Mouse (Mus musculus) embryo, embryonic 11.5 days (tissue): ENCODE measurements around the gene St6galnac6.

Experiments used
- DNase-seq: peaks from one replicate; pipeline ENCODE4 v3.0.0-alpha.2; 2012; ENCODE audit warnings: low read depth, low spot score

The St6galnac6 gene

GRCm38 (mm10) chr2:32637778-32638281 lies 38.3 kb downstream of the St6galnac6 start:
- DNase-seq: no peak

GRCm38 (mm10) chr2:32639632-32640031 lies 40.1 kb downstream of the St6galnac6 start:
- DNase-seq: no peak

GRCm38 (mm10) chr2:32640550-32641051 lies 41.1 kb downstream of the St6galnac6 start:
- DNase-seq: no peak

- no peak for DNase-seq
Observed at GRCm38 (mm10) chr2:32641810-32642209, 42.3 kb downstream of the St6galnac6 start.

GRCm38 (mm10) chr2:32642813-32643212 lies 43.3 kb downstream of the St6galnac6 start:
- no peak for DNase-seq

GRCm38 (mm10) chr2:32644083-32644482 lies 44.6 kb downstream of the St6galnac6 start:
- DNase-seq: no peak

GRCm38 (mm10) chr2:32644799-32645475 lies 45.4 kb downstream of the St6galnac6 start:
- DNase-seq: no peak

GRCm38 (mm10) chr2:32645647-32646046 lies 46.1 kb downstream of the St6galnac6 start:
- DNase-seq: no peak

GRCm38 (mm10) chr2:32646379-32647056 lies 47.0 kb downstream of the St6galnac6 start, which contains the start of gene Eng:
Gene Eng, plus strand, starts transcription at chr2:32646595.
- no peak for DNase-seq

- no peak for DNase-seq
Observed at GRCm38 (mm10) chr2:32647366-32647765, 47.9 kb downstream of the St6galnac6 start.

GRCm38 (mm10) chr2:32653764-32654163 lies 54.3 kb downstream of the St6galnac6 start:
- no peak for DNase-seq

GRCm38 (mm10) chr2:32654743-32655393 lies 55.4 kb downstream of the St6galnac6 start:
- DNase-seq: no peak

GRCm38 (mm10) chr2:32655394-32655744 lies 55.9 kb downstream of the St6galnac6 start:
- no peak for DNase-seq

- peak; percentile 46 for DNase-seq
Observed at GRCm38 (mm10) chr2:32655826-32656225, 56.3 kb downstream of the St6galnac6 start.

- no peak for DNase-seq
Observed at GRCm38 (mm10) chr2:32658873-32659272, 59.4 kb downstream of the St6galnac6 start.

GRCm38 (mm10) chr2:32661509-32662107 lies 62.1 kb downstream of the St6galnac6 start:
- no peak for DNase-seq

GRCm38 (mm10) chr2:32662291-32662690 lies 62.8 kb downstream of the St6galnac6 start:
- no peak for DNase-seq

- DNase-seq: no peak
Observed at GRCm38 (mm10) chr2:32665345-32665744, 65.8 kb downstream of the St6galnac6 start.

- no peak for DNase-seq
Observed at GRCm38 (mm10) chr2:32665853-32666252, 66.3 kb downstream of the St6galnac6 start.

- DNase-seq: no peak
Observed at GRCm38 (mm10) chr2:32667775-32668174, 68.3 kb downstream of the St6galnac6 start.

- DNase-seq: no peak
Observed at GRCm38 (mm10) chr2:32668176-32668575, 68.7 kb downstream of the St6galnac6 start.

GRCm38 (mm10) chr2:32669876-32670275 lies 70.4 kb downstream of the St6galnac6 start:
- DNase-seq: no peak
